Mouse (Mus musculus): ENCODE measurements around the gene Lrmp. TPM values are rescaled to one million over a fixed set of nuclear protein-coding genes. Genes with fewer than 3 reads are reported as not detected.

Gene Lrmp
- polyA plus RNA-seq, 1 experiment from 2014 or later, result 1.4 TPM

GRCm38 (mm10) chr6:145140706-145141105 lies 25.3 kb downstream of the Lrmp start:
- Histone ChIP-seq H3K9ac (ENCODE audit: low read length) (no peak overlapping the region), H3K9me3 (ENCODE audit: control insufficient read depth, low read length) (no peaks in the 10 kb centered on the region), H3K27ac (ENCODE audit: low read depth, low read length) (no peak overlapping the region), H3K4me2 (no peak overlapping the region), H3K36me3 (ENCODE audit: control insufficient read depth, insufficient read depth, low read length) (no peaks in the 10 kb centered on the region), H3K27me3 (ENCODE audit: control insufficient read depth, insufficient read depth, low read length) (no peaks in the 10 kb centered on the region), H3K4me3 (ENCODE audit: low read depth, low read length) (no peak overlapping the region), H3K4me1 (ENCODE audit: control insufficient read depth, insufficient read depth, low read length) (no peaks in the 10 kb centered on the region)
- WGBS, result 74% methylated on average over 11 of the region's 11 CpGs
- no peak for ATAC-seq (ENCODE audit: low FRiP score)
- DNase-seq (ENCODE audit: low spot score, missing footprints), result peak; percentile 56

- Histone ChIP-seq H3K27me3 (ENCODE audit: control insufficient read depth, insufficient read depth, low read length) (no peaks in the 10 kb centered on the region), H3K4me2 (no peak overlapping the region), H3K27ac (ENCODE audit: low read depth, low read length) (no peak overlapping the region), H3K9me3 (ENCODE audit: control insufficient read depth, low read length) (no peaks in the 10 kb centered on the region), H3K9ac (ENCODE audit: low read length) (no peak overlapping the region), H3K4me1 (ENCODE audit: control insufficient read depth, insufficient read depth, low read length) (no peaks in the 10 kb centered on the region), H3K36me3 (ENCODE audit: control insufficient read depth, insufficient read depth, low read length) (no peaks in the 10 kb centered on the region), H3K4me3 (ENCODE audit: low read depth, low read length) (no peak overlapping the region)
- WGBS, result 91% methylated on average over 12 of the region's 12 CpGs
- no peak for DNase-seq (ENCODE audit: low spot score, missing footprints)
- ATAC-seq (ENCODE audit: low FRiP score), result no peak
Measured at GRCm38 (mm10) chr6:145141827-145142226, 26.4 kb downstream of the Lrmp start.

GRCm38 (mm10) chr6:145145173-145145572 lies 29.7 kb downstream of the Lrmp start:
- H3K36me3 ChIP-seq (ENCODE audit: control insufficient read depth, insufficient read depth, low read length), result no peaks in the 10 kb centered on the region
- no peaks in the 10 kb centered on the region for H3K27me3 ChIP-seq (ENCODE audit: control insufficient read depth, insufficient read depth, low read length)
- 69% methylated on average over 7 of the region's 7 CpGs for WGBS
- no peak overlapping the region for H3K27ac ChIP-seq (ENCODE audit: low read depth, low read length)
- ATAC-seq (ENCODE audit: low FRiP score) (no peak), DNase-seq (ENCODE audit: low spot score, missing footprints) (no peak)
- peaks cover 4% of the 10 kb centered on the region; the same call in 1 of the 2 replicates for H3K4me1 ChIP-seq (ENCODE audit: control insufficient read depth, insufficient read depth, low read length)
- no peaks in the 10 kb centered on the region for H3K9me3 ChIP-seq (ENCODE audit: control insufficient read depth, low read length)
- H3K9ac ChIP-seq (ENCODE audit: low read length), result no peak overlapping the region
- H3K4me2 ChIP-seq, result no peak overlapping the region
- H3K4me3 ChIP-seq (ENCODE audit: low read depth, low read length), result no peak overlapping the region

- H3K4me2 ChIP-seq, result no peak overlapping the region
- ATAC-seq (ENCODE audit: low FRiP score) (no peak), DNase-seq (ENCODE audit: low spot score, missing footprints) (no peak)
- no peak overlapping the region for H3K27ac ChIP-seq (ENCODE audit: low read depth, low read length)
- no peak overlapping the region for H3K9ac ChIP-seq (ENCODE audit: low read length)
- H3K36me3 ChIP-seq (ENCODE audit: control insufficient read depth, insufficient read depth, low read length), result no peaks in the 10 kb centered on the region
- H3K4me1 ChIP-seq (ENCODE audit: control insufficient read depth, insufficient read depth, low read length), result peaks cover 4% of the 10 kb centered on the region; the same call in 1 of the 2 replicates
- no peaks in the 10 kb centered on the region for H3K9me3 ChIP-seq (ENCODE audit: control insufficient read depth, low read length)
- no peak overlapping the region for H3K4me3 ChIP-seq (ENCODE audit: low read depth, low read length)
- no peaks in the 10 kb centered on the region for H3K27me3 ChIP-seq (ENCODE audit: control insufficient read depth, insufficient read depth, low read length)
- 87% methylated on average over 16 of the region's 16 CpGs for WGBS
Measured at GRCm38 (mm10) chr6:145147716-145148115, 32.3 kb downstream of the Lrmp start.

- Histone ChIP-seq H3K4me2 (no peak overlapping the region), H3K27me3 (ENCODE audit: control insufficient read depth, insufficient read depth, low read length) (no peaks in the 10 kb centered on the region), H3K4me3 (ENCODE audit: low read depth, low read length) (no peak overlapping the region), H3K4me1 (ENCODE audit: control insufficient read depth, insufficient read depth, low read length) (peaks cover 4% of the 10 kb centered on the region; the same call in 1 of the 2 replicates), H3K27ac (ENCODE audit: low read depth, low read length) (no peak overlapping the region), H3K9me3 (ENCODE audit: control insufficient read depth, low read length) (no peaks in the 10 kb centered on the region), H3K36me3 (ENCODE audit: control insufficient read depth, insufficient read depth, low read length) (no peaks in the 10 kb centered on the region), H3K9ac (ENCODE audit: low read length) (no peak overlapping the region)
- WGBS, result 51% methylated on average over 9 of the region's 9 CpGs
- no peak for ATAC-seq (ENCODE audit: low FRiP score)
- no peak for DNase-seq (ENCODE audit: low spot score, missing footprints)
Measured at GRCm38 (mm10) chr6:145149054-145149453, 33.6 kb downstream of the Lrmp start.

GRCm38 (mm10) chr6:145158619-145159018 lies 43.2 kb downstream of the Lrmp start:
- H3K4me1 ChIP-seq (ENCODE audit: control insufficient read depth, insufficient read depth, low read length), result no peaks in the 10 kb centered on the region
- H3K4me2 ChIP-seq, result no peak overlapping the region
- no peak overlapping the region for H3K27ac ChIP-seq (ENCODE audit: low read depth, low read length)
- H3K27me3 ChIP-seq (ENCODE audit: control insufficient read depth, insufficient read depth, low read length), result no peaks in the 10 kb centered on the region
- H3K36me3 ChIP-seq (ENCODE audit: control insufficient read depth, insufficient read depth, low read length), result no peaks in the 10 kb centered on the region
- H3K4me3 ChIP-seq (ENCODE audit: low read depth, low read length), result no peak overlapping the region
- no peak overlapping the region for H3K9ac ChIP-seq (ENCODE audit: low read length)
- WGBS, result 80% methylated on average over 4 of the region's 4 CpGs
- no peaks in the 10 kb centered on the region for H3K9me3 ChIP-seq (ENCODE audit: control insufficient read depth, low read length)
- no peak for ATAC-seq (ENCODE audit: low FRiP score)
- no peak for DNase-seq (ENCODE audit: low spot score, missing footprints)

- H3K4me2 ChIP-seq, result no peak overlapping the region
- DNase-seq (ENCODE audit: low spot score, missing footprints) (no peak), ATAC-seq (ENCODE audit: low FRiP score) (no peak)
- no peaks in the 10 kb centered on the region for H3K9me3 ChIP-seq (ENCODE audit: control insufficient read depth, low read length)
- no peak overlapping the region for H3K27ac ChIP-seq (ENCODE audit: low read depth, low read length)
- H3K27me3 ChIP-seq (ENCODE audit: control insufficient read depth, insufficient read depth, low read length), result no peaks in the 10 kb centered on the region
- H3K36me3 ChIP-seq (ENCODE audit: control insufficient read depth, insufficient read depth, low read length), result no peaks in the 10 kb centered on the region
- H3K4me3 ChIP-seq (ENCODE audit: low read depth, low read length), result no peak overlapping the region
- H3K4me1 ChIP-seq (ENCODE audit: control insufficient read depth, insufficient read depth, low read length), result no peaks in the 10 kb centered on the region
- WGBS, result 68% methylated on average over 5 of the region's 5 CpGs
- no peak overlapping the region for H3K9ac ChIP-seq (ENCODE audit: low read length)
Measured at GRCm38 (mm10) chr6:145160581-145160980, 45.1 kb downstream of the Lrmp start.

- DNase-seq (ENCODE audit: low spot score, missing footprints), result no peak
- Histone ChIP-seq H3K4me1 (ENCODE audit: control insufficient read depth, insufficient read depth, low read length) (peaks cover 15% of the 10 kb centered on the region), H3K27me3 (ENCODE audit: control insufficient read depth, insufficient read depth, low read length) (peaks cover 3% of the 10 kb centered on the region), H3K27ac (ENCODE audit: low read depth, low read length) (no peak overlapping the region), H3K9ac (ENCODE audit: low read length) (no peak overlapping the region), H3K4me2 (no peak overlapping the region), H3K36me3 (ENCODE audit: control insufficient read depth, insufficient read depth, low read length) (no peaks in the 10 kb centered on the region), H3K9me3 (ENCODE audit: control insufficient read depth, low read length) (no peaks in the 10 kb centered on the region), H3K4me3 (ENCODE audit: low read depth, low read length) (no peak overlapping the region)
- 82% methylated on average over 14 of the region's 14 CpGs for WGBS
- no peak for ATAC-seq (ENCODE audit: low FRiP score)
Measured at GRCm38 (mm10) chr6:145171892-145172606, 56.6 kb downstream of the Lrmp start.

- peaks cover 15% of the 10 kb centered on the region for H3K4me1 ChIP-seq (ENCODE audit: control insufficient read depth, insufficient read depth, low read length)
- ATAC-seq (ENCODE audit: low FRiP score) (peak; percentile 86), DNase-seq (ENCODE audit: low spot score, missing footprints) (peak; percentile 90)
- H3K36me3 ChIP-seq (ENCODE audit: control insufficient read depth, insufficient read depth, low read length), result no peaks in the 10 kb centered on the region
- no peak overlapping the region for H3K27ac ChIP-seq (ENCODE audit: low read depth, low read length)
- H3K4me2 ChIP-seq, result peak overlapping the region; percentile 5; the same call in 1 of the 2 replicates
- no peak overlapping the region for H3K4me3 ChIP-seq (ENCODE audit: low read depth, low read length)
- H3K9ac ChIP-seq (ENCODE audit: low read length), result no peak overlapping the region
- 3% methylated on average over 8 of the region's 11 CpGs for WGBS
- peaks cover 3% of the 10 kb centered on the region for H3K27me3 ChIP-seq (ENCODE audit: control insufficient read depth, insufficient read depth, low read length)
- H3K9me3 ChIP-seq (ENCODE audit: control insufficient read depth, low read length), result no peaks in the 10 kb centered on the region
Measured at GRCm38 (mm10) chr6:145173781-145174191, 58.3 kb downstream of the Lrmp start.

All from midbrain, embryonic 11.5 days (tissue).